Mouse (Mus musculus): ENCODE data around the gene Pde10a. TPM values are rescaled to one million over a fixed set of nuclear protein-coding genes. Genes with fewer than 3 reads are reported as not detected.

Pde10a gene
- polyA plus RNA-seq, 1 experiment from 2014 or later: 11.4 TPM

GRCm38 (mm10) chr17:8899212-8899611 is 374.0 kb downstream of the Pde10a start:
- no peaks in the 10 kb centered on the region; the same call in 1 of the 2 replicates for H3K4me1 ChIP-seq
- no peak for ATAC-seq (ENCODE audit: low FRiP score, low read depth)
- no peak overlapping the region for H3K4me3 ChIP-seq
- WGBS: 89% methylated on average over 7 of the region's 7 CpGs
- no peak overlapping the region for H3K4me2 ChIP-seq (replicated peaks)
- H3K9ac ChIP-seq: no peak overlapping the region
- H3K27me3 ChIP-seq (replicated peaks): no peaks in the 10 kb centered on the region
- H3K9me3 ChIP-seq: no peaks in the 10 kb centered on the region
- no peaks in the 10 kb centered on the region for H3K36me3 ChIP-seq
- H3K27ac ChIP-seq: no peak overlapping the region

DNA sequence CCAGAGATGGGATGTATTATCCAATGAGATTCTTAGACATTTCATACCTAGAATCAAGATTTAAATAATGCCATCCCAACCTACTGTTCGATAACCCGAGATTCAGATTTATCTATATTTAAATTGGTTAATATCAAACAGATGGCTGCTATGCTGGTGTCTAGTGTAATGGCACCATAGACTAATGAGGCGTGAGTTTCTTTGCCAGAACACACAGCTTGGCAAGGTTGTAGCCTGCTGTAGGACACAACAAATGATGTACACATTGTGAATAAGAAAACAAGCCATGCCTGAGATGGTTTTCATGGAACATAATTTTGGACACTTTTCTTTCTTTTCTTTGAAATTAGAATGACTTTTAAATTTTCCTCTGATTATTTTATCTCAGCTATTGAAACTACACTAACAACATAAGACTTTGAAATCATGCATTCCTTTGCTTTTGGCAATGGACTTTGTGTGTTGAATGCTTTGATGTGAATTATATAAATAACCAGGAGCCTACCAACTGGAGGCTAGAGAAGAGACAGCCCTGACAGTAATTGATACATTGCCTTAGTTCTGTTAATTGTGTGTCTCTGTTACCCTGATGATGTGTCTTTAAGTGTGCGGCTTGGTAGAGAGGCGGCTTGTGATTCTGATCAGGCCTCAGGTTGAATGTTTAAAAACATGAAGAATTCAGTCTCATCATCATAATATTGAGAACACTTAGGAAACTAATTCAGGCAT is 378.5 kb downstream of the Pde10a start:
- no peaks in the 10 kb centered on the region for H3K36me3 ChIP-seq
- no peak overlapping the region for H3K9ac ChIP-seq
- H3K4me1 ChIP-seq: no peaks in the 10 kb centered on the region
- 88% methylated on average over 5 of the region's 5 CpGs for WGBS
- no peaks in the 10 kb centered on the region for H3K9me3 ChIP-seq
- H3K4me2 ChIP-seq (replicated peaks): no peak overlapping the region
- H3K27me3 ChIP-seq (replicated peaks): no peaks in the 10 kb centered on the region
- H3K27ac ChIP-seq: no peak overlapping the region
- no peak for ATAC-seq (ENCODE audit: low FRiP score, low read depth)
- H3K4me3 ChIP-seq: no peak overlapping the region

- Histone ChIP-seq H3K9me3 (no peaks in the 10 kb centered on the region), H3K4me2 (replicated peaks) (no peak overlapping the region), H3K36me3 (no peaks in the 10 kb centered on the region), H3K27ac (no peak overlapping the region), H3K4me3 (no peak overlapping the region), H3K4me1 (no peaks in the 10 kb centered on the region), H3K27me3 (replicated peaks) (no peaks in the 10 kb centered on the region), H3K9ac (no peak overlapping the region)
- ATAC-seq (ENCODE audit: low FRiP score, low read depth): no peak
- WGBS: 67% methylated on average over 5 of the region's 5 CpGs
Observed at GRCm38 (mm10) chr17:8910571-8910970, 385.4 kb downstream of the Pde10a start.

- no peak for ATAC-seq (ENCODE audit: low FRiP score, low read depth)
- H3K36me3 ChIP-seq: no peaks in the 10 kb centered on the region
- H3K9ac ChIP-seq: no peak overlapping the region
- H3K4me1 ChIP-seq: no peaks in the 10 kb centered on the region
- no peaks in the 10 kb centered on the region for H3K9me3 ChIP-seq
- no peaks in the 10 kb centered on the region for H3K27me3 ChIP-seq (replicated peaks)
- no peak overlapping the region for H3K27ac ChIP-seq
- WGBS: 93% methylated on average over 3 of the region's 3 CpGs
- H3K4me3 ChIP-seq: no peak overlapping the region
- H3K4me2 ChIP-seq (replicated peaks): no peak overlapping the region
Observed at GRCm38 (mm10) chr17:8912933-8913332, 387.8 kb downstream of the Pde10a start.

DNA sequence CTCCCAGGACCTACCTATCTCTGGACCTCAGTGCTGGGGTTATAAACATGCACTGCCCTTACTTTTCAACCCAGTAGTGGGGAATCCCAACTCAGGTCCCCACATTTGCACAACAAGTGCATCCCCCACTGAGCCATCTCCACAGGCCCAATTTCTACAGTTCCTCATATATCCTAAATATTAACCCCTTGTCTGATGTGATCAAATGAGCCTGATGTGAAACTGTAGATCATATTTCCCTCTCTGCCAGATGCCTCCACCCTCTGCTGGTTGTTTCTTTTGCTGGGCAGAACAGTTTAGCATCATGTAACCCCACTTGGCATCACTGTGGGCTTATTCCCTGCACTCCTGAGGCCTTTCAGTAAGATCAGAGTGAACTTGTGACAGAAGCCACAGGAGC is 390.5 kb downstream of the Pde10a start:
- H3K4me3 ChIP-seq: no peak overlapping the region
- no peaks in the 10 kb centered on the region for H3K4me1 ChIP-seq
- H3K36me3 ChIP-seq: no peaks in the 10 kb centered on the region
- ATAC-seq (ENCODE audit: low FRiP score, low read depth): no peak
- H3K9me3 ChIP-seq: no peaks in the 10 kb centered on the region
- H3K4me2 ChIP-seq (replicated peaks): no peak overlapping the region
- no peak overlapping the region for H3K9ac ChIP-seq
- H3K27ac ChIP-seq: no peak overlapping the region
- no peaks in the 10 kb centered on the region for H3K27me3 ChIP-seq (replicated peaks)

GRCm38 (mm10) chr17:8923074-8923473 is 397.9 kb downstream of the Pde10a start:
- H3K36me3 ChIP-seq: no peaks in the 10 kb centered on the region
- no peaks in the 10 kb centered on the region for H3K9me3 ChIP-seq
- 0 out of 2 replicates have a peak, but pooled peaks cover 3% of the 10 kb centered on the region for H3K4me1 ChIP-seq
- H3K27ac ChIP-seq: no peak overlapping the region
- no peak overlapping the region for H3K4me3 ChIP-seq
- H3K9ac ChIP-seq: no peak overlapping the region
- no peak for ATAC-seq (ENCODE audit: low FRiP score, low read depth)
- 39% methylated on average over 4 of the region's 4 CpGs for WGBS
- no peaks in the 10 kb centered on the region for H3K27me3 ChIP-seq (replicated peaks)
- no peak overlapping the region for H3K4me2 ChIP-seq (replicated peaks)

DNA sequence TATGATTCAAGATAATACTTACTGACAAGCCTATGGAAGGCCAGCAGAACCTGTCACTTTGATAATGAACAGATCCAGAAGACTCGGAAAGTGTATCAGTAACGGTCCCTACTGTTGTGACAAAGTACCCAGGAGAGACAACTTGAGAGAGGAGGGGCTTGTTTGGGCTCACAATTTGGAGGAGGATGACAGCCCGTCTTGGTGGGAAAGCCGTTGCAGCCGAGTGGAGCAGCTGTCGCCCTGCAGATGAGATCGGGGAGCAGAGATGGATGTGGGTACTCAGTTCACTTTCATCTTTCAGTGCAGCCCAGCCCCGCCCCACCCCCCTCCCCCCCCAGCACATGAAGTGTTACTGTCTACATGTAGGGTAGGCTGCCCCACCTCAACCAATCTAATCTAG is 398.6 kb downstream of the Pde10a start:
- ATAC-seq (ENCODE audit: low FRiP score, low read depth): no peak
- Histone ChIP-seq H3K4me1 (peaks cover 9% of the 10 kb centered on the region; the same call in 1 of the 2 replicates), H3K9me3 (no peaks in the 10 kb centered on the region), H3K27me3 (replicated peaks) (no peaks in the 10 kb centered on the region), H3K36me3 (no peaks in the 10 kb centered on the region), H3K27ac (no peak overlapping the region), H3K9ac (no peak overlapping the region), H3K4me3 (no peak overlapping the region), H3K4me2 (replicated peaks) (no peak overlapping the region)
- 68% methylated on average over 8 of the region's 8 CpGs for WGBS

GRCm38 (mm10) chr17:8925819-8926383 is 400.7 kb downstream of the Pde10a start:
- no peak overlapping the region for H3K27ac ChIP-seq
- H3K9me3 ChIP-seq: no peaks in the 10 kb centered on the region
- H3K4me3 ChIP-seq: no peak overlapping the region
- H3K4me1 ChIP-seq: peaks cover 12% of the 10 kb centered on the region; the same call in 1 of the 2 replicates
- H3K27me3 ChIP-seq (replicated peaks): no peaks in the 10 kb centered on the region
- H3K9ac ChIP-seq: no peak overlapping the region
- ATAC-seq (ENCODE audit: low FRiP score, low read depth): no peak
- no peaks in the 10 kb centered on the region for H3K36me3 ChIP-seq
- 52% methylated on average over 10 of the region's 10 CpGs for WGBS
- no peak overlapping the region for H3K4me2 ChIP-seq (replicated peaks)

GRCm38 (mm10) chr17:8928560-8928959 is 403.4 kb downstream of the Pde10a start:
- H3K27me3 ChIP-seq (replicated peaks): no peaks in the 10 kb centered on the region
- H3K4me3 ChIP-seq: no peak overlapping the region
- no peak for ATAC-seq (ENCODE audit: low FRiP score, low read depth)
- H3K27ac ChIP-seq: no peak overlapping the region
- no peak overlapping the region for H3K4me2 ChIP-seq (replicated peaks)
- no peaks in the 10 kb centered on the region for H3K36me3 ChIP-seq
- peaks cover 12% of the 10 kb centered on the region; the same call in 1 of the 2 replicates for H3K4me1 ChIP-seq
- no peaks in the 10 kb centered on the region for H3K9me3 ChIP-seq
- H3K9ac ChIP-seq: no peak overlapping the region
- 54% methylated on average over 2 of the region's 2 CpGs for WGBS

GRCm38 (mm10) chr17:8929636-8930035 is 404.5 kb downstream of the Pde10a start:
- Histone ChIP-seq H3K27me3 (replicated peaks) (no peaks in the 10 kb centered on the region), H3K9ac (no peak overlapping the region), H3K27ac (no peak overlapping the region), H3K36me3 (no peaks in the 10 kb centered on the region), H3K4me1 (peaks cover 12% of the 10 kb centered on the region; the same call in 1 of the 2 replicates), H3K4me3 (no peak overlapping the region), H3K9me3 (no peaks in the 10 kb centered on the region), H3K4me2 (replicated peaks) (no peak overlapping the region)
- ATAC-seq (ENCODE audit: low FRiP score, low read depth): no peak
- 65% methylated on average over 8 of the region's 8 CpGs for WGBS

GRCm38 (mm10) chr17:8935604-8936003 is 410.4 kb downstream of the Pde10a start:
- Histone ChIP-seq H3K4me2 (replicated peaks) (no peak overlapping the region; the same call in 1 of the 2 replicates), H3K9ac (no peak overlapping the region), H3K9me3 (no peaks in the 10 kb centered on the region), H3K4me3 (no peak overlapping the region), H3K27ac (no peak overlapping the region), H3K27me3 (replicated peaks) (no peaks in the 10 kb centered on the region; the same call in 1 of the 2 replicates), H3K36me3 (no peaks in the 10 kb centered on the region), H3K4me1 (no peaks in the 10 kb centered on the region)
- ATAC-seq (ENCODE audit: low FRiP score, low read depth): 0 out of 2 replicates have a peak, but pooled peaks have one; percentile 53
- 32% methylated on average over 12 of the region's 12 CpGs for WGBS

- H3K4me3 ChIP-seq: no peak overlapping the region
- H3K36me3 ChIP-seq: no peaks in the 10 kb centered on the region
- ATAC-seq (ENCODE audit: low FRiP score, low read depth): no peak
- H3K27me3 ChIP-seq (replicated peaks): no peaks in the 10 kb centered on the region; the same call in 1 of the 2 replicates
- no peaks in the 10 kb centered on the region for H3K4me1 ChIP-seq
- H3K27ac ChIP-seq: no peak overlapping the region
- no peak overlapping the region for H3K4me2 ChIP-seq (replicated peaks)
- 3% methylated on average over 4 of the region's 4 CpGs for WGBS
- no peak overlapping the region for H3K9ac ChIP-seq
- H3K9me3 ChIP-seq: no peaks in the 10 kb centered on the region
Observed at GRCm38 (mm10) chr17:8936603-8937002, 411.4 kb downstream of the Pde10a start.

- H3K4me1 ChIP-seq: no peaks in the 10 kb centered on the region
- H3K9me3 ChIP-seq: no peaks in the 10 kb centered on the region
- no peak overlapping the region for H3K27ac ChIP-seq
- no peak overlapping the region for H3K4me3 ChIP-seq
- 72% methylated on average over 5 of the region's 5 CpGs for WGBS
- peaks cover 15% of the 10 kb centered on the region for H3K36me3 ChIP-seq
- H3K27me3 ChIP-seq (replicated peaks): no peaks in the 10 kb centered on the region
- H3K9ac ChIP-seq: no peak overlapping the region
- ATAC-seq (ENCODE audit: low FRiP score, low read depth): no peak
- H3K4me2 ChIP-seq (replicated peaks): no peak overlapping the region
Observed at GRCm38 (mm10) chr17:8951588-8951987, 426.4 kb downstream of the Pde10a start.
